Mouse (Mus musculus): ENCODE measurements around the gene Atp5f1. TPM values are rescaled to one million over a fixed set of nuclear protein-coding genes. Genes with fewer than 3 reads are reported as not detected.
A peak's percentile ranks its signal among the peaks of the same experiment; 100 is the strongest.

Atp5f1 gene
- polyA plus RNA-seq, 1 experiment from 2014 or later: 549 TPM

DNA sequence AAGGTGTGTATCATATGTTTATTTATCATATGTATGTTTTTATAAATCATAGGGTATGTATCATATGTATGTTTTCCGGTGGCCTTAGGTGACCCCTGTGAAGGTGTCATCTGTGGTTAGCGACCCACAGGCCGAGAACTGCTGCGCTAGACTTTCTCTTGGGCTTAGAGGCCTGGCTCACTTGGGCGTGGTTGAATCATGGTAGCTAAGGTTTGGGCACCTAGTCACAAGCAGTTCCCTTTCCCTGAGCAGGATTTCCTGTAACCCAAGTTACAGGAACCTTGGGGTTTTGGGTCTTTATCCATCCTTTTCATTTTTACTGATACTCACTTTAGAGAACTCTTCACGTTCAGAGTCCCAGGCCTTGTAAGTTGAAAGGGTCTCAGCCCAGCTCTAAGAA, 59.6 kb downstream of the Atp5f1 start:
- Histone ChIP-seq H3K36me3 (ENCODE audit: control insufficient read depth, insufficient read depth, low read length) (no peaks in the 10 kb centered on the region), H3K4me1 (ENCODE audit: control insufficient read depth, insufficient read depth, low read length) (no peaks in the 10 kb centered on the region), H3K27ac (ENCODE audit: low read depth, low read length) (no peak overlapping the region), H3K9ac (ENCODE audit: low read length) (no peak overlapping the region), H3K9me3 (ENCODE audit: control insufficient read depth, low read length) (no peaks in the 10 kb centered on the region), H3K4me2 (ENCODE audit: low read depth) (no peak overlapping the region), H3K4me3 (ENCODE audit: low read depth, low read length) (no peak overlapping the region), H3K27me3 (ENCODE audit: control insufficient read depth, insufficient read depth, low read length) (no peaks in the 10 kb centered on the region)
- no peak for DNase-seq (ENCODE audit: low spot score)
- ATAC-seq (ENCODE audit: insufficient read depth, low FRiP score, low TSS enrichment): no peak
- 76% methylated on average over 6 of the region's 6 CpGs for WGBS

DNA sequence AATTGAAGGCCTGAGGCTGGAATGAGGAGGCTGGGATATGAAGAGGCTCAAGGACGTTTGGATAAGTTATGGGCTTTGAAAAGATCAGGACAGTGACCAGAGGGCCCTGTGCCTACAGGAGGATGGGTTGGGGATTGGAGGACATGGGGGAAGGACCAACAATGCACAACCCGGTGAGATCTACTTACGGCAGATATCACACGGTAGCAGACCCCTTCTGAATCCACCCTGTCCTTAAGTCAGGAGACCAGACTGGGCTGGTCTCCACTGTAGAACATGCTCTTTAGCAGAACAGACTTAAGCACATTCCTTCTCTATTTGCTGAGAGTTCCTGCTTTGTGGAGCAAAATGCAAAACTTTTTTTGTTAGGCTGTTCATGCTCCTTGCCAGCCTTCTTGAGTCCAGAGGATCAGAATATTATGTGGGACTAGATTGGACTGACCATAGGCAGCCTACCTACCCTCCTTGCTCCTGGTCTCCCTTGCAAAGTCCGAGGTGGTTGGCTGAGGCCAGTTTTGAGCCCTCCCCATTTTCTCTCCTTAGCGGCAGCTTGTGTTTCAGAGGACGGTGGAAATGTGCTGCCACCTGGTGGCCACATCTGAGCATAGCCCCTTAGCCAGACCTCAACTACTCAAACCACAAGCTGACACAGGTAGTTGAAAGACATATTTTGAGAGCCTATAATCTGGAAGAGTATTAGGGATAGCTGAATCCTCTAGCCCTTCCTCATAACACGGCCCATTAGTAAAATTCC, 60.3 kb downstream of the Atp5f1 start:
- Histone ChIP-seq H3K4me2 (ENCODE audit: low read depth) (no peak overlapping the region), H3K9ac (ENCODE audit: low read length) (no peak overlapping the region), H3K27me3 (ENCODE audit: control insufficient read depth, insufficient read depth, low read length) (no peaks in the 10 kb centered on the region), H3K9me3 (ENCODE audit: control insufficient read depth, low read length) (no peaks in the 10 kb centered on the region), H3K4me3 (ENCODE audit: low read depth, low read length) (no peak overlapping the region), H3K27ac (ENCODE audit: low read depth, low read length) (no peak overlapping the region), H3K36me3 (ENCODE audit: control insufficient read depth, insufficient read depth, low read length) (no peaks in the 10 kb centered on the region), H3K4me1 (ENCODE audit: control insufficient read depth, insufficient read depth, low read length) (no peaks in the 10 kb centered on the region)
- WGBS: 43% methylated on average over 8 of the region's 8 CpGs
- DNase-seq (ENCODE audit: low spot score) (peak; percentile 84), ATAC-seq (ENCODE audit: insufficient read depth, low FRiP score, low TSS enrichment) (peak; percentile 74)

DNA sequence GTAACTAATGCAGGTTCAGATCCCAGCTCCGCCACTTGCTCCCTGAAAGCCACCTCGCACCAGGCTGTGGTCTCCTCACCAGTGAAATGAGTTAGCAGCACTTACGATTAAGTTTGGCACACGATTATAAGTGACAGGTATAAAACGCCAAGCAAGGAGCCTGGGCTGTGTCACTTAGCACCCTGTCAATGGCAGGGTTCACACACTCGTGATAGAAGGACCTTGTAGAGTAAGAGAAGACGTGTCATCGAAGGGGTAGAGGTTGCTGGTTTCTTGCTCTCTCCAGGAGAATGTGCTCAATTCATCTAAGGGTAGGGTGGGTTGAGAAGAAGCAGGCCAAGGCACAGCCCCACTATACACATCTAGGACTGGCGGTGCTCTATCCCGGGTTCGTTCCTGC, 61.0 kb downstream of the Atp5f1 start:
- ATAC-seq (ENCODE audit: insufficient read depth, low FRiP score, low TSS enrichment) (no peak), DNase-seq (ENCODE audit: low spot score) (no peak)
- H3K27ac ChIP-seq (ENCODE audit: low read depth, low read length): no peak overlapping the region
- H3K9me3 ChIP-seq (ENCODE audit: control insufficient read depth, low read length): no peaks in the 10 kb centered on the region
- H3K36me3 ChIP-seq (ENCODE audit: control insufficient read depth, insufficient read depth, low read length): no peaks in the 10 kb centered on the region
- no peak overlapping the region for H3K4me2 ChIP-seq (ENCODE audit: low read depth)
- WGBS: 92% methylated on average over 11 of the region's 11 CpGs
- no peaks in the 10 kb centered on the region for H3K4me1 ChIP-seq (ENCODE audit: control insufficient read depth, insufficient read depth, low read length)
- H3K4me3 ChIP-seq (ENCODE audit: low read depth, low read length): no peak overlapping the region
- H3K27me3 ChIP-seq (ENCODE audit: control insufficient read depth, insufficient read depth, low read length): no peaks in the 10 kb centered on the region
- H3K9ac ChIP-seq (ENCODE audit: low read length): no peak overlapping the region

DNA sequence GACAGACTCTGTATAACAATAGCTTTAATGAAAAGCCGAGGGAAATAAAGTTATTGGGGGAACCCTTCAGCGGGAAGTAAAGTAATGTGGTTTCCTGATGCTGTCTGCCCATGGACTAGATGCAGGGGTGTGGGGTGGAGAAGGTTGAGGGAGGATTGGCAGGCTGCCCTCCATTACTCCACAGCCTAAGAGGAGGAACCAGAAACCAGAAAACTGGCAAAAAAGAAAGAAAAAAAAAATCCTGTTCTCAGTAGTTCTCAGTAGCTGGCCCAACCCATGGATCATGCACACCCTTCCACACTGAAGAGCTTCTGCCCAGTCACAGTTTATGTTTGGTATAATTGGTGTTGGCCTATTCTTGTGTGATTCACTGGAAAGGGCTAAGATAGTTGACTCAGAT, 61.6 kb downstream of the Atp5f1 start:
- H3K36me3 ChIP-seq (ENCODE audit: control insufficient read depth, insufficient read depth, low read length): no peaks in the 10 kb centered on the region
- no peak for ATAC-seq (ENCODE audit: insufficient read depth, low FRiP score, low TSS enrichment)
- no peak for DNase-seq (ENCODE audit: low spot score)
- H3K27ac ChIP-seq (ENCODE audit: low read depth, low read length): no peak overlapping the region
- 92% methylated on average over 2 of the region's 2 CpGs for WGBS
- no peak overlapping the region for H3K4me2 ChIP-seq (ENCODE audit: low read depth)
- H3K27me3 ChIP-seq (ENCODE audit: control insufficient read depth, insufficient read depth, low read length): no peaks in the 10 kb centered on the region
- H3K9me3 ChIP-seq (ENCODE audit: control insufficient read depth, low read length): no peaks in the 10 kb centered on the region
- H3K4me3 ChIP-seq (ENCODE audit: low read depth, low read length): no peak overlapping the region
- no peaks in the 10 kb centered on the region for H3K4me1 ChIP-seq (ENCODE audit: control insufficient read depth, insufficient read depth, low read length)
- no peak overlapping the region for H3K9ac ChIP-seq (ENCODE audit: low read length)

DNA sequence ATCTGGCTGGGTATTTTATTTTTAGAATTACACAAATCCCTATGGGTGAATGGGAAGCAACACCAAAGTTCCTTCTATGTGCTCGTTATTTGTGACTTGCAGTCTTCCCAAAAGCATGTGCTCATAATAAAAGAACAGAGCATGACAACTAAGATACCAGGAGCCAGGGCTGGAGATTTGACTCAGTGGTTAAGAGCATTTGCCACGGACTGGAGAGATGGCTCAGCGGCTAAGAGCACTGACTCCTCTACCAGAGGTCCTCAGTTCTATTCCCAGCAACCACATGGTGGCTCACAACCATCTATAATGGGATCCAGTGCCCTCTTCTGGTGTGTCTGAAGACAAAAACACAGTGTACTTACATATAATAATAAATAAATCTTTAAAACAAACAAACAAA, 63.1 kb downstream of the Atp5f1 start:
- ATAC-seq (ENCODE audit: insufficient read depth, low FRiP score, low TSS enrichment): no peak
- no peaks in the 10 kb centered on the region for H3K36me3 ChIP-seq (ENCODE audit: control insufficient read depth, insufficient read depth, low read length)

DNA sequence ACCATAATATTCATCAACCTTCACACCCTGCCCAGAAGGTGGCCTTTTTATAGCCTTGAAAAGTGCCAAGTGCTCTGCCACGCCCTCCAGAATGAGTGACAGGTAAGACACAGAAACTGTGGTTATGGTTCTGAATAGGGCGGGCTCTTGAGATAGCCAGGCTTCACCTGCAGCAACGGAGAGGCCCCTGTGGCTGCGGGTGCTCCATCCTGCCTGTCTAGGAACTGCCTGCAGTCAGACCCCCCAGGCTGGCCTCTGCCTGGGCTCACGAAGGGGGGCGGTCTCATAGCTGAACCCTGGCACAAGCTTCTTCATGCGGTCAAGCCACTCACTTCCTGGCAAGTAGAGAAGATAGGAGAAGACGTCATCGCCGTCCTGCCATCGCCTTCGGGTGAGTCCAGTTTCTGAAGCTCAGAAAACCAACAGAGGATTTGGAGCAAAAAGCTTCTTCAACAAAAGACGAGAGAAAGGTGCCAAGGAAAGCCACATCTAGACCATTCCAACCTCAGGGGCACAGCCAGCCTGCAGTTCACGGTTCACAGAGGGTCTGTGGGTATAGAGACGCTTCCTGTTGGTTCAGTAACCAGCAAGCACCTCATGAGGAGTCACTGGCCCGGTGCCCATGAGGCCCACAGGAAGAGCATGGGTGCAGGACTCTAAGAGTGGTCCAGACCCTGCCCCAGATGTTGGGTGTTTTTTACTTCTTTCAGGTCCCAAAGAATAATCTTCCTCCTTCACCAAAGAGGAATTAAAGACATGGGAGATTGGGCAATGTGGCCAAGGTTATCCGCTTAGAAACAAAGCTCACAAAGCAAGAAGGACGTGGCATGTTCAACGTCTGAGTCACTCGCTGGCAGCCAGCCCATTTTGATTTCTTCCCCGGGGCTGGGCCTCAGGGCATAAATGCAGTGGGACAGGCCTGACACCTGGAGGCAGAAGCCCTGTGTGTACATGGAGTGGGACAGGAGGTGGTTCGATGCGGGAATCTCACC, 65.0 kb downstream of the Atp5f1 start:
- 86% methylated on average over 23 of the region's 23 CpGs for WGBS
- Histone ChIP-seq H3K4me2 (ENCODE audit: low read depth) (no peak overlapping the region), H3K9me3 (ENCODE audit: control insufficient read depth, low read length) (no peaks in the 10 kb centered on the region), H3K27me3 (ENCODE audit: control insufficient read depth, insufficient read depth, low read length) (no peaks in the 10 kb centered on the region), H3K4me1 (ENCODE audit: control insufficient read depth, insufficient read depth, low read length) (no peaks in the 10 kb centered on the region), H3K27ac (ENCODE audit: low read depth, low read length) (no peak overlapping the region), H3K36me3 (ENCODE audit: control insufficient read depth, insufficient read depth, low read length) (no peaks in the 10 kb centered on the region), H3K9ac (ENCODE audit: low read length) (no peak overlapping the region), H3K4me3 (ENCODE audit: low read depth, low read length) (no peak overlapping the region)
- ATAC-seq (ENCODE audit: insufficient read depth, low FRiP score, low TSS enrichment): no peak
- DNase-seq (ENCODE audit: low spot score): peak; percentile 35

More for the DNA sequence above, 63.1 kb downstream of the Atp5f1 start:
- no peaks in the 10 kb centered on the region for H3K27me3 ChIP-seq (ENCODE audit: control insufficient read depth, insufficient read depth, low read length)
- no peak overlapping the region for H3K9ac ChIP-seq (ENCODE audit: low read length)
- 90% methylated on average over 3 of the region's 3 CpGs for WGBS
- DNase-seq (ENCODE audit: low spot score): no peak
- H3K4me3 ChIP-seq (ENCODE audit: low read depth, low read length): no peak overlapping the region
- H3K9me3 ChIP-seq (ENCODE audit: control insufficient read depth, low read length): no peaks in the 10 kb centered on the region
- no peaks in the 10 kb centered on the region for H3K4me1 ChIP-seq (ENCODE audit: control insufficient read depth, insufficient read depth, low read length)
- no peak overlapping the region for H3K27ac ChIP-seq (ENCODE audit: low read depth, low read length)
- H3K4me2 ChIP-seq (ENCODE audit: low read depth): no peak overlapping the region

DNA sequence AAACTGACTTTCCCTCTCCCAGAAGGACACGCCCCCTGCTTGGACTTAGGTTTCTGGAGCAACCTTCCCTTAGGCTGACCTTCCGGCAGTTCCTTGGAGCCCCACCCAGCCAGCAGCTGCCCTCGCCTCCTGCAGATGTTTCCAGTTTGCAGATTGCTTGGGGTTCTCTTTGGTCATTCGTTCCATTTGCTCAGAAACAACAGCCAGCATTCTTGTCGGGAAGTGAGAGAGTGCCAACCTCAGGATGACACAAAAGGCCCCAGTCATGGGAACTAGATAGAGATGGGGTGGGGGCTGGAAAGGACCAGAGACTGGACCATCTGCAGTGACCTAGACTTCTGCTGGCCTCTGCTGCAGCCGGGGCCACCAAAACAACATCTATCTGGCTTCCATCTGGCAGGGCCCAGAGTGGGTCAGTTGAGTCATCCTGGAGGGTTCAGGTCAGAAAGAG, 65.9 kb downstream of the Atp5f1 start:
- 58% methylated on average over 6 of the region's 6 CpGs for WGBS
- Histone ChIP-seq H3K36me3 (ENCODE audit: control insufficient read depth, insufficient read depth, low read length) (no peaks in the 10 kb centered on the region), H3K4me3 (ENCODE audit: low read depth, low read length) (no peak overlapping the region), H3K27me3 (ENCODE audit: control insufficient read depth, insufficient read depth, low read length) (no peaks in the 10 kb centered on the region), H3K4me1 (ENCODE audit: control insufficient read depth, insufficient read depth, low read length) (no peaks in the 10 kb centered on the region), H3K9ac (ENCODE audit: low read length) (no peak overlapping the region), H3K4me2 (ENCODE audit: low read depth) (no peak overlapping the region), H3K27ac (ENCODE audit: low read depth, low read length) (no peak overlapping the region), H3K9me3 (ENCODE audit: control insufficient read depth, low read length) (no peaks in the 10 kb centered on the region)
- DNase-seq (ENCODE audit: low spot score) (no peak), ATAC-seq (ENCODE audit: insufficient read depth, low FRiP score, low TSS enrichment) (no peak)
